Mouse (Mus musculus) megakaryocyte, embryonic 14.5 days (primary cell): ENCODE measurements at regions not wholly inside any gene's neighbourhood (a gene's known extent, or its start where the extent isn't known, plus 50 kb on each side); places are given as distances from the start of the nearest gene placed in this dataset.

ENCODE experiments used
- H3K27me3 ChIP-seq: replicated peaks from 2 replicates; pipeline ENCODE3; 2012; ENCODE audit warnings: inconsistent platforms
- H3K36me3 ChIP-seq: replicated peaks from 2 replicates; pipeline ENCODE3; 2012; ENCODE audit warnings: low read length, inconsistent platforms, mixed read lengths
- H3K4me1 ChIP-seq: 2 replicates; pipeline ENCODE4 v1.6.1; 2012; ENCODE audit warnings: inconsistent platforms
- H3K4me3 ChIP-seq: replicated peaks from 2 replicates; pipeline ENCODE3; 2012; ENCODE audit warnings: moderate library complexity, mild to moderate bottlenecking, inconsistent platforms
- H3K9me3 ChIP-seq: 2 replicates; pipeline ENCODE4 v1.6.1; 2012; ENCODE audit warnings: inconsistent platforms
- FLI1 ChIP-seq: IDR thresholded peaks from 2 replicates; pipeline ENCODE4 v1.6.1; 2012; ENCODE audit warnings: low read length, inconsistent platforms, mixed read lengths
- GATA1 ChIP-seq: IDR thresholded peaks from 3 replicates; pipeline ENCODE4 v1.6.1; 2012; ENCODE audit warnings: mixed read lengths, low read length, inconsistent platforms, borderline replicate concordance

DNA sequence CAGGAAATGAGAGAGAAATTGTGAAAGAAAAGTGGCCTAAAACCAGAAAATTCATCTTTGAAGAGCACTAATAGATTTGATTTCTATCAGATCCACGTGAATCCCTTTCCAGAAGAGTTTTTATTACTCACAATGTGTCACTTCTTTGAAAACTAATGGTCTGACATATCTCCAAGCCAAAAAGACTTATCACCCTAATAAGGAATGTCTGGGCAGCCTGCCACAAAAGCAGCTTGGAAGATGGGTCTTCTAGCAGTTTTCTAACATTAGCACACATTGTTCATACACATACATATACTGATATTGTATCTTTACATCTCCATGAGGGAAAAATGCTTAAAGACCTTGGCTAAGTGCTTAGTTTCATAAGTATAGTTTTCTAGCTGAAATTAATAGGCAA lies 337.8 kb upstream of the Cd180 start:
- peaks cover 4% of the 10 kb centered on the region; the same call in 1 of the 2 replicates for H3K4me1 ChIP-seq
- no peaks in the 10 kb centered on the region for H3K27me3 ChIP-seq
- TF ChIP-seq GATA1 (no peak), FLI1 (no peak)
- H3K9me3 ChIP-seq, result no peaks in the 10 kb centered on the region
- H3K4me3 ChIP-seq, result no peak overlapping the region
- H3K36me3 ChIP-seq, result no peaks in the 10 kb centered on the region

DNA sequence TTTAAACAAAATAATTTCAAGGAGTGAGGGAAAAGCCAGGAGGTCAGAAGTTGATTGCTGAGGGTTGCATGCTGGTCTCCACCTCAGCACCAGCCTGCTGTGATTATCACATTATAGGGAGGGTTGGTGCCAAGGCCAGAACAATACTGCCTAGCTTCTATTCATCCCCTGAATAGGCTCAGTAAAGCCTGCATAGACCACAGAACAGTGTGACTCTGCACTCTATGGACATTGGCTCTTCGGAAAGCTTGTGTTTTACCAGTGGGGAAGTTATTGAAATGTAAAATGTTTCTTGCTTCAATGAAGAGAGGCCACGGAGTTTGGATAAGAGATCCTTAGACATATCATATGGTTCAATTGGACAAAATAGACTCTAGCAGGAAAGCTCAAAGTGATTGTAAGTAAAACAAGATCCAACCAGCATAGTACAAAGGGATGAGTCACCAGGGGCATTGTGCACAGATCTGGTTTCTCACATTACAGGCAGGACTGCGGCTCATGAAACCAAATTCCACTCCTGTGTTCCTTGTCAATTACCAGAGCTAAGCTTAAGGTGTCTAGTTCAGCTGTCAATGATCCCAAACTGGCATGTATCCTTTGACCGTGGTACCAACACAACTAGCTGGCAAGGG lies 320.8 kb upstream of the Cd180 start:
- no peak overlapping the region for H3K4me3 ChIP-seq
- H3K4me1 ChIP-seq, result no peaks in the 10 kb centered on the region
- H3K9me3 ChIP-seq, result no peaks in the 10 kb centered on the region
- H3K36me3 ChIP-seq, result no peaks in the 10 kb centered on the region
- no peak for TF ChIP-seq GATA1
- TF ChIP-seq FLI1, result no peak
- H3K27me3 ChIP-seq, result no peaks in the 10 kb centered on the region

DNA sequence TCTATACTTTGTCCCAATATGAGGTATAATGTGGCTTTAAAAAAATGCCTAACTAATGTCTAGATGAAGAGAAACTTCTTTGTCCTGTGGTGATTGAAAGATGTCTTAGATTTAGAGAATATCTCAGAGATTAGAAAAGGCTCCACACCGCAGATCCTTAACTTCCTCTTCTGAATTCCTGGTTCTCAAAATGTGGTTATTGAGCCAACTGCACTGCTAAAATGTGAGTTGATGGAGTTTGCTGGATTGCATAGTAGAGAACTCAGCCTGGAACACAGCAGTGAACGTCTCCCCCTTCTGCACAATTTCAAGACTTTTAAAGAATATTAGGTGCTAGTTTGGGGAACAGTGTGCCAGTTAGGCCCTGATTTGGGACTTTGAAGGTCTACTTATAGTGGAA lies 312.7 kb upstream of the Cd180 start:
- Histone ChIP-seq H3K4me1 (no peaks in the 10 kb centered on the region), H3K27me3 (no peaks in the 10 kb centered on the region), H3K9me3 (no peaks in the 10 kb centered on the region), H3K4me3 (no peak overlapping the region), H3K36me3 (no peaks in the 10 kb centered on the region)
- TF ChIP-seq GATA1, result no peak
- no peak for TF ChIP-seq FLI1

DNA sequence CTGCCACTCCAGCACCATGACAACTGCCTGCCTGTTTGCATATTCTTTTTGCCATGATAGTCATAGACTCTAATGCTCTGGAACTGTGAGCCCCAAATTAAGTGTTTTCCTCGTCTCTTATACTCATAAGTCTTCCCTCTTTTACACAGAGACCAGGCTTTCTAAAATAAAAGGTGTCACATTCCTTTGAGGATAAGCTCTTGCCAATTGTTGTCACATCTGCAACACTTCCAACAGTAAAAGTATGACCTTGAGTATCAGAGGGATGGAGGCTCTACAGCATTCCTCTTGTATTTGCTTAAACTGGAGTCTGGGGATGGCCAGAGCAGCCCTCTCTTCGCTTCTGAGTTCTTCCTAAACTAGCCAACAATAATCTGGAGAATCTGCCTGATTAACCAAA lies 301.4 kb upstream of the Cd180 start:
- no peak for TF ChIP-seq GATA1
- no peak for TF ChIP-seq FLI1
- H3K9me3 ChIP-seq, result peaks cover 13% of the 10 kb centered on the region; the same call in 1 of the 2 replicates
- H3K4me3 ChIP-seq, result no peak overlapping the region
- H3K4me1 ChIP-seq, result no peaks in the 10 kb centered on the region
- H3K27me3 ChIP-seq, result no peaks in the 10 kb centered on the region
- H3K36me3 ChIP-seq, result no peaks in the 10 kb centered on the region

DNA sequence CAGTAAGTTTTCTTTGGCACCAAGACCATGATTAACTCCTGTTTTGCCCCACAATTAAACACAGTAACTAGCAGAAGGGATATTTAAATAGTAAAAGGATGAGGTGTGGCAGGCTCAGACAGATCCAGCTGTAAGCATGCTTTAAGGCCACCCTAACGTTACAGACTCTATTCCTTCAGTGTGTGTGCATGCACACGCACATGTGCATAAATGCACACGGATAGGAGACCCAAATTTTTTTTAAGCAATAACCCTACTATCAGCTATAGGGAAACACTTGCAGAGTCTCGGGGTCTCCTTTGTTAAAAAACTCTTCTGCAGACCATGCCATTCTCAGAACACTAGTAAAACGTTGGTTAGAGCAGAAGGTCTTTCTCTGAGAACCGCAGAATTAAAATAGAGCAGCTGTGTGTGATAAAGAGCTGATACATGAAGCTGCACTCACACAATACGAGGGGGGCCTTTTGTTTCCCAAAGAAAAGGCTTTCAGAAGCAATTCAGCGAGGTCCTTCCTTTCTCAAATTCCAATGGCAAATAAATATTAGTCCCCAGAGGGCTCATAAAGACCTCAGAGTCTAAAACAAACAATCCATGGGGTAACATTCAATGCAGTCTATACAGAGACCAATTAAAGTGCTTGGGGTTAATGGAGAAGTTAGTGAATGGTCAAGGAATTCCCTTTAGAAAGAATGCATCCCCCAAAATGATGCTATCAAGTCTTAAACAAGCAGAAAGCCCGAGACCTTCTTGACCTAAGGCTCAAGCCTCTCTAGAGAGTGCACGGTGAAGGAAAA lies 300.3 kb upstream of the Cd180 start:
- H3K27me3 ChIP-seq, result no peaks in the 10 kb centered on the region
- H3K9me3 ChIP-seq, result peaks cover 13% of the 10 kb centered on the region; the same call in 1 of the 2 replicates
- no peaks in the 10 kb centered on the region for H3K4me1 ChIP-seq
- TF ChIP-seq GATA1 (no peak), FLI1 (no peak)
- no peak overlapping the region for H3K4me3 ChIP-seq
- H3K36me3 ChIP-seq, result no peaks in the 10 kb centered on the region

DNA sequence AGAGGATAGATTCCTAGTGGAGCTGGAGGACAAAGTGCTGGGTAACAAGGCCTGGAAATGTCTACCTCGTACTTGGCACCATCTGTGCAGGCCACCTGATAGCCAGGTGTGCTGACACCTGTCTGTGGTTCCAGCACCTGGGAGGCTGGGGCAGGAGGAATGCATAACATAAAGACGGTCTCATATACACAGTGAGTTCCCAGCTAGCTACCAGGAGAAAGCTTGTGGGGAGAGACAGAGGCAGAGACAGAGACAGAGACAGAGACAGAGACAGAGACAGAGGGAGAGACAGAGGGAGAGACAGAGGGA lies 299.7 kb upstream of the Cd180 start:
- H3K9me3 ChIP-seq, result peaks cover 11% of the 10 kb centered on the region; the same call in 1 of the 2 replicates
- H3K4me1 ChIP-seq, result 0 out of 2 replicates have a peak, but pooled peaks cover 2% of the 10 kb centered on the region
- TF ChIP-seq FLI1, result no peak
- TF ChIP-seq GATA1, result no peak
- no peaks in the 10 kb centered on the region for H3K36me3 ChIP-seq
- no peak overlapping the region for H3K4me3 ChIP-seq
- no peaks in the 10 kb centered on the region for H3K27me3 ChIP-seq

DNA sequence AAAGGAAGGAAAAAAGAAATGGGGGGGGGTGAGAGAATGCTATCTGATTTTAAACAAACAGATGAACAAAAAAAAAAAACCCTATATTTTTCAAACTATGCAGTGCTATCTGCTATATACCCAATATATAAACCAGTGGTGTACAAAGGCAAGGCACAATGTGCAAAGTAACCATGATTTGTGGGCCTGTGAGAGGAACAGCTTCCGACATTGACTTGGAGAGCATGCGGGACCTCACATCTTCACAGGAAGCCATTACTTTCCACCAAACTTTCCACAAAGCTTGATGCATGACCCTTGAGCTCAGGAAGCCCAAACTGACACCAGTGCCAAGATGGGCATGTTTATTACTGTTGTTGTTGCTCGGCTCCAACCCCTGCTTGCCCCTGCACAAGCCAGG lies 299.3 kb upstream of the Cd180 start:
- no peaks in the 10 kb centered on the region for H3K27me3 ChIP-seq
- H3K4me1 ChIP-seq, result 0 out of 2 replicates have a peak, but pooled peaks cover 3% of the 10 kb centered on the region
- no peaks in the 10 kb centered on the region for H3K36me3 ChIP-seq
- peaks cover 10% of the 10 kb centered on the region; the same call in 1 of the 2 replicates for H3K9me3 ChIP-seq
- no peak overlapping the region for H3K4me3 ChIP-seq
- no peak for TF ChIP-seq FLI1
- TF ChIP-seq GATA1, result no peak

DNA sequence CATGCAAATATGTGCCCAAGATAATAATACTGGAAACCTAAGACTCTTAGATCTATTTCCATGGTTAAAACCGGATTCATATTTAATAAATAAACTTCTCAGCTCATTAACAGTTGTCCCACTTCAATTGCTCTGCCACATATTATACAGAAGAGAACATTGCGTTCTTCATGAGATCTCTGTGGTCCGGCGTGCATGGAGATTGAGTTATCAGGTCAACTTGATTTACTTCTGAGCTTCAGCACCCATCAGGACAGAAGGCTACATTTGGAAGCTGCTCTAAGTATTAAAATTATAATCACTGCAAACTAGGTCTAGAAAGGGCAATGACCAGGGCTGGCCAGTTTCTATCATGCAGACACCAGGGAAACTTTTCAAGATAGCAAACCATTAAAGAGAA lies 295.9 kb upstream of the Cd180 start:
- Histone ChIP-seq H3K4me3 (no peak overlapping the region), H3K9me3 (0 out of 2 replicates have a peak, but pooled peaks cover 2% of the 10 kb centered on the region), H3K27me3 (no peaks in the 10 kb centered on the region), H3K36me3 (no peaks in the 10 kb centered on the region), H3K4me1 (0 out of 2 replicates have a peak, but pooled peaks cover 3% of the 10 kb centered on the region)
- no peak for TF ChIP-seq GATA1
- no peak for TF ChIP-seq FLI1

DNA sequence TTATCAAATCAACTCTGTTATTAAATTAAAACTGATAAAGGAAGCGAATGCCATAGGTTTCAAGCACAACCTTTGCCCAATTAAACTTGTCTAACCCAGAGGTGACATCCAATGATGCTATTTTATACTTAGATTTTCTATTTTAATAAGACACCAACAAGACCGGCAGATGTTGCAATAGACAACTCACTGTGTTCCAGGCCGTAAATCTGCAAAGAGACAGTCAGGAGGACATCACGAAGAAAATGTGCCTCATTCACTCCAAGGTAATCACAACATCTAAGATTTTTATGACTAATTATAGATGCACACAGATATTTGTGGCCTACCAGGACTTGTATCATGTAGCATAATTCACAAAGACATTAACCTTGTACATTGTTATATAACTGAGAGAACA lies 281.5 kb upstream of the Cd180 start:
- Histone ChIP-seq H3K36me3 (no peaks in the 10 kb centered on the region), H3K27me3 (no peaks in the 10 kb centered on the region), H3K9me3 (no peaks in the 10 kb centered on the region), H3K4me1 (no peaks in the 10 kb centered on the region), H3K4me3 (no peak overlapping the region)
- no peak for TF ChIP-seq GATA1
- TF ChIP-seq FLI1, result no peak

DNA sequence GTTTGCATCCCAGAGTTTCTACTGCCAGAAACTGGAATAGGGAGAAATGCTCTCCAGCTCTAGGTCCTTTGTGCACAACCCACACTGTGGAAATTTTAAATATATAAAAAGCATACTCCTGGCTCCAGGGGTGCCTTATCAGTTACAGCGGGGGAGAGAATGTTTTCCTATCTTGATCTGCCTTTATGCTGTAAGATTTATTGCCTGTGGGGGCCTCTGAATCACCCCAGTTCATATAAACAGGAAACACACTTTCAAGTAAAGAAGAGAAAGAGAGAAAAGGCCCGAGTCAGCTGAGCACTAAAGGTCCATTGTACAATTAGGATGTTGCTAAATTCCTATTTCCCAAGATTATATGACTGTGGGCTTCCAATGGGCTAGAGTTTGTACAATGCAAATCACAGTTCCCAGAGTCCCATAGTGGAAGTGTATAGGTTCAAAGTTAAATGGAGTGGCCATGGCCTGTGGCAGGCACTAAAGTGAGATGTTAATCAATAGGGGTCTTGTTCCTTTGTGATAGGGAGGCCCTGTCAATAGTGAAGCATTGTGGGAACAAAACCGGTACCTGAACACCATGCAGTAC lies 258.9 kb upstream of the Cd180 start:
- TF ChIP-seq GATA1 (no peak), FLI1 (no peak)
- no peaks in the 10 kb centered on the region for H3K4me1 ChIP-seq
- no peak overlapping the region for H3K4me3 ChIP-seq
- peaks cover 2% of the 10 kb centered on the region for H3K27me3 ChIP-seq
- H3K9me3 ChIP-seq, result no peaks in the 10 kb centered on the region
- H3K36me3 ChIP-seq, result no peaks in the 10 kb centered on the region
